Mouse (Mus musculus): Measurements from ENCODE around the gene H2afv. TPM values are rescaled to one million over a fixed set of nuclear protein-coding genes. Genes with fewer than 3 reads are reported as not detected.
"Not testable (repeated sequence)": the region's sequence is repeated elsewhere in the genome, so short reads cannot be mapped to it uniquely, and the experiment has no call there.

Gene H2afv
- polyA plus RNA-seq, 1 experiment from 2014 or later = 693 TPM

GRCm38 (mm10) chr11:6463159-6463837 lies 19.1 kb upstream of the H2afv start:
- 87% methylated on average over 6 of the region's 6 CpGs for WGBS
- no peak for ATAC-seq (ENCODE audit: insufficient number of reproducible peaks, insufficient read depth, low FRiP score, low TSS enrichment)
- H3K4me1 ChIP-seq = no peaks in the 10 kb centered on the region
- no peaks in the 10 kb centered on the region for H3K9me3 ChIP-seq
- no peak overlapping the region for H3K4me3 ChIP-seq
- H3K4me2 ChIP-seq (replicated peaks) = no peak overlapping the region
- H3K36me3 ChIP-seq = peaks cover 21% of the 10 kb centered on the region
- no peak overlapping the region for H3K27ac ChIP-seq
- no peak overlapping the region for H3K9ac ChIP-seq
- H3K27me3 ChIP-seq = no peaks in the 10 kb centered on the region

DNA sequence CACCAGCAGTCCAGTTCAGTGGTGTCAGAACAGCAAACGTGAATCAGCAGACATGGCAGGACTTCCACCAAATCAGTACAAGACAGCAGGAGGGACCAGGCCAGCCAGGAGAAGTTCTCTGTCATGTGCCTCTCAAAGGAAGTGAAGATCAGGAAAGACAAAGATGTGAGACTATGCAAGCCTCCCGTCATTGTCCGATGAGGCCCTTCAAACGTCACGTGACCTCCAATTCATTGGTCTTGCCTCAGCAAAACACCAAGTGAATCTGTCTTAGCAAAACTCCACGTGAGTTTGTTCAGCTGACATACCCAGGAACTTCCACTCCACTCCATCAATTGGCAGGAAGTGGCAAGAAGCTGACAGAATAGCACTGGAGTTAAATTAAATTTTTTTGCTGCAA lies 11.8 kb upstream of the H2afv start:
- no peak overlapping the region for H3K4me3 ChIP-seq
- WGBS = 85% methylated on average over 6 of the region's 6 CpGs

DNA sequence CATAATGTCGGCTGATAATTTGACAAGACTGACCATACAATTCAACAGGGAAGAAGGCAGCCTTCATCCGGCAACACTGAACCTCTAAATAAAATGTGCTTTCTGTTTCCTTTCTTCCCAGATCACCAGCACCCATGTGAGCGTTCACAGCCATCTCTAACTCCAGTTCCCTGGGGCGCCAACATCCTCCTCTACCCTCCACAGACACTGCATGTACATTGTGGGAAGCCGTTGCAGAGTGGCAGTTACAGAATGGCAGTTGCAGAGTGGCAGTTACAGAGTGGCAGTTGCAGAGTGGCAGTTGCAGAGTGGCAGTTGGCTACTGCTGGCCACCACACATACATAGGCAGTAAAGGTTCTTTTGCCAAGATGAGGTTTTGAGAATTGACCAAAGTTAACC lies 3.9 kb upstream of the H2afv start:
- H3K9ac ChIP-seq; H3K36me3 ChIP-seq; ATAC-seq (ENCODE audit: insufficient number of reproducible peaks, insufficient read depth, low FRiP score, low TSS enrichment); H3K27me3 ChIP-seq; H3K27ac ChIP-seq; H3K4me2 ChIP-seq (replicated peaks); H3K9me3 ChIP-seq; H3K4me3 ChIP-seq; H3K4me1 ChIP-seq: not testable (repeated sequence)
- WGBS = 96% methylated on average over 5 of the region's 5 CpGs

More for the DNA sequence above, 11.8 kb upstream of the H2afv start:
- Histone ChIP-seq H3K4me1 (no peaks in the 10 kb centered on the region), H3K27me3 (no peaks in the 10 kb centered on the region), H3K36me3 (no peaks in the 10 kb centered on the region), H3K27ac (no peak overlapping the region), H3K4me2 (replicated peaks) (no peak overlapping the region), H3K9me3 (no peaks in the 10 kb centered on the region), H3K9ac (no peak overlapping the region)
- no peak for ATAC-seq (ENCODE audit: insufficient number of reproducible peaks, insufficient read depth, low FRiP score, low TSS enrichment)

DNA sequence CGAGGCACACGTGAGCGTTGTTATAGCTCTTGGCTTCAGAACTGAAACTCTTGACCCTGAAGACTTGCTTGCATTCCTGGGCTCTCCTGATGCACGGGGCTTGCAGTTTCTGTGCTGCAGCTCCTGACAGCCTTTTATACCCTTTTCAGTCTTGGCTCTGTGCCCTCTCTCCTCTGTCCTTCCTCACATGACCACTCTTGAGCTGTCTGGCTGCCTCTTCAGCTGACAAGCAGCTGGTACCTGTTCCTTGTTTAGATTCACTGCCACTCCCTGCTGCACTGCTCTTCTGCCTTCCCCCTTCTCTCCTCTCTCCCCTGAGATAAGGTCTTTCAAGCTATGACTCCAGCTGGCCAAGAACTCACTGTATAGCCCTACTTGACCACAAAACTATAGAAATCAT lies 3.2 kb upstream of the H2afv start:
- 87% methylated on average over 4 of the region's 4 CpGs for WGBS
- Histone ChIP-seq H3K9ac (no peak overlapping the region), H3K4me2 (replicated peaks) (no peak overlapping the region), H3K9me3 (no peaks in the 10 kb centered on the region), H3K27ac (no peak overlapping the region), H3K27me3 (no peaks in the 10 kb centered on the region), H3K36me3 (no peaks in the 10 kb centered on the region), H3K4me3 (no peak overlapping the region), H3K4me1 (peaks cover 5% of the 10 kb centered on the region; the same call in 1 of the 2 replicates)
- no peak for ATAC-seq (ENCODE audit: insufficient number of reproducible peaks, insufficient read depth, low FRiP score, low TSS enrichment)

DNA sequence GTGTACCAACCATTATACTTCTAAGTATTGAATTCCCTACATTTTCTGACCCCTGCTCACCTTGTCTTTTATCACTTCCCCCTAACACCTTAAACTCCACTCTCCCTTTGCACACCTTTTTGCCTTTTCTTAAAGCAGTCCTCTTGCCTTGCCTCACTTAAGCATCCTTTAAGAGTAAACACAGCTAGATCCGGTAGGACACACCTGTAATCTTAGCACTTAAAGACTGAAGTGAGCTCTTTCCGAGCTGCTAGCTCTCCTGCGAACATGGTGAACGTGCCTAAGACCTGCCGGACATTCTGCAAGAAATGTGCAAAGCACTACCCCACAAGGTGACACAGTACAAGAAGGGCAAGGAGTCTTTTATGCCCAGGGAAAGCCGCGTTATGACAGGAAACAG lies 1.7 kb upstream of the H2afv start:
- Histone ChIP-seq H3K27me3 (no peaks in the 10 kb centered on the region), H3K4me2 (replicated peaks) (no peak overlapping the region), H3K4me3 (no peak overlapping the region), H3K36me3 (no peaks in the 10 kb centered on the region; the same call in none of the 2 replicates), H3K27ac (no peak overlapping the region), H3K9ac (no peak overlapping the region), H3K4me1 (peaks cover 5% of the 10 kb centered on the region; the same call in 1 of the 2 replicates), H3K9me3 (no peaks in the 10 kb centered on the region)
- WGBS = 92% methylated on average over 7 of the region's 7 CpGs
- ATAC-seq (ENCODE audit: insufficient number of reproducible peaks, insufficient read depth, low FRiP score, low TSS enrichment) = no peak

DNA sequence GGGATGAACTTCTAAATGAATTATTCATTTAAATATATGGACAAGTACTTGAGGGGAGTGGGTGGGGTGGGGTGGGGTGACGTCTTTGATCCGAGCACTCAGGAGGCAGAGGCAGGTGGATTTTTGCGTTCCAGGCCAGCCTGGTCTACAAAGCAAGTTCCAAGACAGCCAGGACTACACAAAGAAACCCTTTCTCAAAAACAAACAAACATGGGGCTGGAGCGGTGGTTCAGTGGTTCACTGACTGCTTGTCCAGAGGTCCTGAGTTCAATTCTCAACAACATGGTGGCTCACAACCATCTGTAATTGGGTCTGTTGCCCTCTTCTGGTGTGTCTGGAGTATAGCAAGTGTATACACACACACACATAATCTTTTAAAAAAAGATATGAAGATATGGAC lies 1.2 kb upstream of the H2afv start:
- WGBS = 75% methylated on average over 4 of the region's 4 CpGs
- Histone ChIP-seq H3K4me3 (no peak overlapping the region), H3K9me3 (no peaks in the 10 kb centered on the region), H3K4me1 (peaks cover 5% of the 10 kb centered on the region; the same call in 1 of the 2 replicates), H3K27me3 (no peaks in the 10 kb centered on the region), H3K27ac (no peak overlapping the region), H3K4me2 (replicated peaks) (no peak overlapping the region), H3K9ac (no peak overlapping the region), H3K36me3 (no peaks in the 10 kb centered on the region; the same call in none of the 2 replicates)
- no peak for ATAC-seq (ENCODE audit: insufficient number of reproducible peaks, insufficient read depth, low FRiP score, low TSS enrichment)

- no peak for ATAC-seq (ENCODE audit: insufficient number of reproducible peaks, insufficient read depth, low FRiP score, low TSS enrichment)
- Histone ChIP-seq H3K27me3 (no peaks in the 10 kb centered on the region), H3K4me2 (replicated peaks) (peak overlapping the region; percentile 73), H3K9ac (peak overlapping the region; percentile 90), H3K27ac (peak overlapping the region; percentile 96), H3K36me3 (peaks cover 3% of the 10 kb centered on the region), H3K4me3 (peak overlapping the region; percentile 72), H3K9me3 (no peaks in the 10 kb centered on the region), H3K4me1 (peaks cover 5% of the 10 kb centered on the region; the same call in 1 of the 2 replicates)
- 2% methylated on average over 10 of the region's 10 CpGs for WGBS
These were observed 541 bp downstream of the H2afv start for GRCm38 (mm10) chr11:6443727-6444076.

DNA sequence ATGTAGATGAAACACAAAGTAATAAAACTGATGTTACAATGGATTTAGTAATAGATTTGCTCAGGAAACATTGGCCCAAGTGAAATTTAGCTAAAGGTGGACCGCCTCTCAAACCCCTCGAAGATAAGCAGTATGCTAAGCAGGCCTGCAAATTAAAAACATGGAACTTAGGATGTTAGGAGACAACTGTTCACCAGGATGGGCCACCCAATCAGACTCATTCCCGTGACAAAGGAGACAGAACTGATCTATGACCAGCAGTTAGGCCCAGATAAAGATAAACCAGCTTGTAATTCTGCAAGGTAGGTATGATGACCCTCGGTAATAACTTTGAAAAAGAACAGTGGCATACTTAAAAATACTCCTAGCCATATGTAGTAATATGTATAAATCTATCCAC lies 1.1 kb downstream of the H2afv start:
- Histone ChIP-seq H3K27me3 (no peaks in the 10 kb centered on the region), H3K9ac (peak overlapping the region; percentile 90), H3K4me2 (replicated peaks) (peak overlapping the region; percentile 73), H3K4me1 (peaks cover 5% of the 10 kb centered on the region; the same call in 1 of the 2 replicates), H3K9me3 (no peaks in the 10 kb centered on the region), H3K4me3 (peak overlapping the region; percentile 72), H3K27ac (no peak overlapping the region; the same call in 1 of the 2 replicates), H3K36me3 (peaks cover 9% of the 10 kb centered on the region)
- ATAC-seq (ENCODE audit: insufficient number of reproducible peaks, insufficient read depth, low FRiP score, low TSS enrichment) = no peak
- 63% methylated on average over 4 of the region's 4 CpGs for WGBS

GRCm38 (mm10) chr11:6442566-6442965 lies 1.7 kb downstream of the H2afv start:
- H3K9me3 ChIP-seq = no peaks in the 10 kb centered on the region
- no peak overlapping the region for H3K4me3 ChIP-seq
- peaks cover 5% of the 10 kb centered on the region; the same call in 1 of the 2 replicates for H3K4me1 ChIP-seq
- H3K4me2 ChIP-seq (replicated peaks) = no peak overlapping the region
- no peak overlapping the region for H3K27ac ChIP-seq
- H3K36me3 ChIP-seq = peaks cover 14% of the 10 kb centered on the region
- H3K27me3 ChIP-seq = no peaks in the 10 kb centered on the region
- 97% methylated on average over 4 of the region's 4 CpGs for WGBS
- ATAC-seq (ENCODE audit: insufficient number of reproducible peaks, insufficient read depth, low FRiP score, low TSS enrichment) = no peak
- H3K9ac ChIP-seq = no peak overlapping the region

DNA sequence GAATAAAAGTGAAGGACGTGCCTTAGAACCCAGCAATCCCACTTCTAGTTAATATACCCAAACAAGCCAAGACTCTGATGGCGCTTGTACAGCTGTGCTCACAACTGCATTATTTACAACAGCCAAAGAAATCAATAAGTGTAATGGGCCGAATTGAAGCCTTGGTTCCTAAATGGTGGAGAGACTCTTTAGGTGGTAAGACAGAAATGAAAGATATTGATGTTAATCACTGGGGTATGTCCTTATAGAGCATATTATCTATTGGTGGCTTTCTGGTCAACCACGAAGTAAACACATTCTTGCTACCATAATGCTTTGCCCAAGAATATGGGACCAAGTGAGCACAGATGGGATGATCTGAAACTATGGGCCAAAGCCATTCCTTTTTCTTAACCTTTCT lies 4.1 kb downstream of the H2afv start:
- Histone ChIP-seq H3K9ac (no peak overlapping the region), H3K4me1 (peaks cover 5% of the 10 kb centered on the region; the same call in 1 of the 2 replicates), H3K27me3 (no peaks in the 10 kb centered on the region), H3K36me3 (peaks cover 35% of the 10 kb centered on the region), H3K4me2 (replicated peaks) (no peak overlapping the region), H3K4me3 (no peak overlapping the region), H3K9me3 (no peaks in the 10 kb centered on the region), H3K27ac (no peak overlapping the region)
- no peak for ATAC-seq (ENCODE audit: insufficient number of reproducible peaks, insufficient read depth, low FRiP score, low TSS enrichment)
- WGBS = 96% methylated on average over 4 of the region's 4 CpGs

GRCm38 (mm10) chr11:6437667-6438066 lies 6.6 kb downstream of the H2afv start:
- Histone ChIP-seq H3K9ac (no peak overlapping the region), H3K36me3 (peaks cover 60% of the 10 kb centered on the region), H3K9me3 (no peaks in the 10 kb centered on the region), H3K27ac (no peak overlapping the region), H3K4me1 (no peaks in the 10 kb centered on the region), H3K4me3 (no peak overlapping the region), H3K4me2 (replicated peaks) (no peak overlapping the region), H3K27me3 (no peaks in the 10 kb centered on the region)
- no peak for ATAC-seq (ENCODE audit: insufficient number of reproducible peaks, insufficient read depth, low FRiP score, low TSS enrichment)
- 93% methylated on average over 2 of the region's 2 CpGs for WGBS

DNA sequence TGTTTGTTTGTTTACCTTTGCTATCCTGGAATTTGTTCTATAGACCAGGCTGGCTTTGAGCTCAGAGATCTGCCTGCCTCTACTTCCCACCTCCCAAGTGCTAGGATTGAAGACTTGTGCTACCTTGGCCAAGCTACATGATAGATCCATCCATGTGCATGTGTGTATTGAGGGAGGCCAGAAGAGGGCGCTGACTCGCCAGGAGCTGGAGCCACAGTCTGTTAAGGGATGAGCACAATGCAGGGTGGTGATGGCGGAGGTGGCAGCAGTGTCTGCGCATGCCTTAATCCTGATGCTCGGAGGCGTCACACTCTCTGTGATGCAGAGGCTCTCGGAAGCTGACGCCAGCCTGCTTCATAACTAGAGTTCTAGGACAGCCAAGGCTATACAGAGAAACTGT lies 7.8 kb downstream of the H2afv start:
- Histone ChIP-seq H3K9ac (no peak overlapping the region), H3K4me3 (no peak overlapping the region), H3K27me3 (no peaks in the 10 kb centered on the region), H3K4me2 (replicated peaks) (no peak overlapping the region), H3K4me1 (no peaks in the 10 kb centered on the region), H3K27ac (no peak overlapping the region), H3K36me3 (peaks cover 73% of the 10 kb centered on the region), H3K9me3 (no peaks in the 10 kb centered on the region)
- WGBS = 68% methylated on average over 8 of the region's 8 CpGs
- no peak for ATAC-seq (ENCODE audit: insufficient number of reproducible peaks, insufficient read depth, low FRiP score, low TSS enrichment)
